Mouse (Mus musculus) liver, embryonic 11.5 days (tissue): Measurements from ENCODE around the gene Spred2. TPM values are rescaled to one million over a fixed set of nuclear protein-coding genes. Genes with fewer than 3 reads are reported as not detected.

ENCODE experiments used
- ATAC-seq: fragments of 200-750 bp; cut with Nextera tagmentation; replicated peaks from 2 replicates; pipeline ENCODE4 v1.8.0; 2017; ENCODE audit warnings: moderate number of reproducible peaks, mild to moderate bottlenecking, moderate TSS enrichment, moderate library complexity; ENCODE audit not compliant: low FRiP score
- DNase-seq: peaks from one replicate; pipeline ENCODE4 v3.0.0-alpha.2; 2017; ENCODE audit warnings: low spot score
- H3K27ac ChIP-seq: fragments of 300-500 bp; sonication (generic); 2 replicates; pipeline ENCODE4 v1.5.1; 2014; ENCODE audit warnings: mild to moderate bottlenecking, low read depth, low read length, control low read depth
- H3K27me3 ChIP-seq: fragments of 300-500 bp; sonication (generic); replicated peaks from 2 replicates; pipeline ENCODE4 v1.6.1; 2014; ENCODE audit warnings: low read length, mixed read lengths; ENCODE audit not compliant: control insufficient read depth, insufficient read depth
- H3K36me3 ChIP-seq: fragments of 300-500 bp; sonication (generic); 2 replicates; pipeline ENCODE4 v1.6.1; 2014; ENCODE audit warnings: mild to moderate bottlenecking, low read length, moderate library complexity, mixed read lengths; ENCODE audit not compliant: control insufficient read depth, insufficient read depth
- H3K4me1 ChIP-seq: fragments of 300-500 bp; sonication (generic); replicated peaks from 2 replicates; pipeline ENCODE4 v1.6.1; 2014; ENCODE audit warnings: low read length, mixed read lengths; ENCODE audit not compliant: control insufficient read depth, insufficient read depth
- H3K4me2 ChIP-seq: fragments of 300-500 bp; sonication (generic); 2 replicates; pipeline ENCODE4 v1.6.1; 2014; ENCODE audit warnings: mild to moderate bottlenecking, control low read depth, moderate library complexity
- H3K4me3 ChIP-seq: fragments of 300-500 bp; sonication (generic); 2 replicates; pipeline ENCODE4 v1.5.1; 2014; ENCODE audit warnings: low read depth, low read length, control low read depth
- H3K9ac ChIP-seq: fragments of 300-500 bp; sonication (generic); 2 replicates; pipeline ENCODE4 v1.6.1; 2014; ENCODE audit warnings: low read depth, low read length, control low read depth
- H3K9me3 ChIP-seq: fragments of 300-500 bp; sonication (generic); 2 replicates; pipeline ENCODE4 v1.6.1; 2016; ENCODE audit warnings: low read length, inconsistent platforms, mixed read lengths; ENCODE audit not compliant: control insufficient read depth
- WGBS: fragments of 180-500 bp; shearing (Covaris S2); extraction: QIAGEN DNeasy Blood & Tissue Kit; methylation state at CpG from one replicate; pipeline ENCODE4 v1.1.7; 2014; 5-methylcytosine and 5-hydroxymethylcytosine counted together
- polyA plus RNA-seq: library from polyadenylated mRNA; unstranded; fragments of >200 nt; fragmentation: Nextera tagmentation; extraction: Ambion mirVana; gene quantifications from 2 replicates; pipeline ENCODE4 v1.2.1, GENCODE M21; 2014

Spred2 gene
- polyA plus RNA-seq, 1 experiment from 2014 or later: 5.0 TPM

- Histone ChIP-seq H3K4me1 (peaks cover 8% of the 10 kb centered on the region), H3K9ac (peak overlapping the region; percentile 69), H3K4me3 (peak overlapping the region; percentile 71), H3K9me3 (no peaks in the 10 kb centered on the region), H3K4me2 (peak overlapping the region; percentile 85), H3K36me3 (no peaks in the 10 kb centered on the region), H3K27ac (peak overlapping the region; percentile 86), H3K27me3 (no peaks in the 10 kb centered on the region)
- WGBS: under 1% methylated on average over 70 of the region's 70 CpGs
- ATAC-seq (peak; percentile 81), DNase-seq (peak; percentile 88)
These were observed 4.1 kb upstream of the Spred2 start for GRCm38 (mm10) chr11:19919785-19920671.

GRCm38 (mm10) chr11:19921723-19922122, 2.5 kb upstream of the Spred2 start:
- Histone ChIP-seq H3K4me1 (peaks cover 16% of the 10 kb centered on the region), H3K27me3 (no peaks in the 10 kb centered on the region), H3K4me2 (no peak overlapping the region), H3K9ac (no peak overlapping the region), H3K4me3 (no peak overlapping the region), H3K9me3 (no peaks in the 10 kb centered on the region), H3K36me3 (no peaks in the 10 kb centered on the region), H3K27ac (no peak overlapping the region)
- 83% methylated on average over 1 of the region's 1 CpGs for WGBS
- DNase-seq: no peak
- ATAC-seq: no peak

DNA sequence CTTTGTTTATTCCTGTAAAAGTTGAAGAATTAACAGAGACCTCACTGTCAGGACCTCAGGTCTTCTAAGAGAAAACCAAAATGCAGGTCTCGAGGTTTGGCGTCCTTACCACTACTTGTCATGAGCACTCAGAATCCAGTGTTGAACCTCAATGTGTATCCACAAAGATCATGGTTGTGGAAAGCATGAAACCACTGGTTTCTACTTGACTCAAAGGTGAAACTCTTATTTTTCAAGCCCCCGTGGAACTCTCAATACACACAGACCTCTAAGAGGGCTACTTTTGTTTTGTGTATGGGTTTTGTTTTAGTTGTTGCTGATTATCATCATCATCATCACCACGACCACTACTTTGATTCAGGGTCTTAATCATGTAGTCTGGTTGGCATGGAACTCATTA, 2.0 kb upstream of the Spred2 start:
- Histone ChIP-seq H3K4me1 (peaks cover 19% of the 10 kb centered on the region), H3K27me3 (no peaks in the 10 kb centered on the region), H3K4me2 (no peak overlapping the region), H3K9ac (no peak overlapping the region), H3K27ac (no peak overlapping the region), H3K36me3 (no peaks in the 10 kb centered on the region), H3K4me3 (no peak overlapping the region), H3K9me3 (no peaks in the 10 kb centered on the region)
- ATAC-seq (no peak), DNase-seq (no peak)
- 86% methylated on average over 4 of the region's 4 CpGs for WGBS

DNA sequence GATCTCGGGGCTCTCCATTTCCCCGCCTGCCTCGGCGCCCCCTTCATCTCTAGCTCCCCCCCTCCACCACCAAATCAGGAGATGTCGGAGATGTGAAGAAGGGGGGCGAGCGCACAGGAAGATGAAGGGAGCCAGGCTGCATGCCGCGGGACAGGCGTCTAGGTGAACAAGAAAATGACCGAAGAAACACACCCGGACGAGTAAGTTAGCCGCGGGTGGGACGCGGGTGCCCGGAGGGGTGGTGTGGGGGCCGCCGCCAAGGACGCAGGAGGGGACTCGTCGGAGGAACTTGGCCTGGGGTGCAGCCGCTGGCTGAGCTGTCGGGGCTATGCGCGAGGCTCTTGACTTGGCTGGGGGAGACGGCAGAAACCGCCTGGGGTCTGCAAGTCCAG, 578 bp downstream of the Spred2 start:
- peak overlapping the region; percentile 87 for H3K27ac ChIP-seq
- no peaks in the 10 kb centered on the region for H3K27me3 ChIP-seq
- no peaks in the 10 kb centered on the region for H3K9me3 ChIP-seq
- H3K4me3 ChIP-seq: peak overlapping the region; percentile 77
- peak overlapping the region; percentile 86 for H3K4me2 ChIP-seq
- ATAC-seq (no peak), DNase-seq (peak; percentile 80)
- no peaks in the 10 kb centered on the region for H3K36me3 ChIP-seq
- peaks cover 20% of the 10 kb centered on the region for H3K4me1 ChIP-seq
- WGBS: 1% methylated on average over 29 of the region's 29 CpGs
- H3K9ac ChIP-seq: peak overlapping the region; percentile 82

- ATAC-seq (peak; percentile 60), DNase-seq (peak; percentile 81)
- Histone ChIP-seq H3K4me3 (peak overlapping the region; percentile 77), H3K4me1 (peaks cover 24% of the 10 kb centered on the region), H3K36me3 (no peaks in the 10 kb centered on the region), H3K9ac (peak overlapping the region; percentile 82), H3K9me3 (no peaks in the 10 kb centered on the region), H3K4me2 (peak overlapping the region; percentile 86), H3K27me3 (no peaks in the 10 kb centered on the region), H3K27ac (peak overlapping the region; percentile 87)
- WGBS: under 1% methylated on average over 75 of the region's 75 CpGs
These were observed 1.2 kb downstream of the Spred2 start for GRCm38 (mm10) chr11:19925149-19925975.

DNA sequence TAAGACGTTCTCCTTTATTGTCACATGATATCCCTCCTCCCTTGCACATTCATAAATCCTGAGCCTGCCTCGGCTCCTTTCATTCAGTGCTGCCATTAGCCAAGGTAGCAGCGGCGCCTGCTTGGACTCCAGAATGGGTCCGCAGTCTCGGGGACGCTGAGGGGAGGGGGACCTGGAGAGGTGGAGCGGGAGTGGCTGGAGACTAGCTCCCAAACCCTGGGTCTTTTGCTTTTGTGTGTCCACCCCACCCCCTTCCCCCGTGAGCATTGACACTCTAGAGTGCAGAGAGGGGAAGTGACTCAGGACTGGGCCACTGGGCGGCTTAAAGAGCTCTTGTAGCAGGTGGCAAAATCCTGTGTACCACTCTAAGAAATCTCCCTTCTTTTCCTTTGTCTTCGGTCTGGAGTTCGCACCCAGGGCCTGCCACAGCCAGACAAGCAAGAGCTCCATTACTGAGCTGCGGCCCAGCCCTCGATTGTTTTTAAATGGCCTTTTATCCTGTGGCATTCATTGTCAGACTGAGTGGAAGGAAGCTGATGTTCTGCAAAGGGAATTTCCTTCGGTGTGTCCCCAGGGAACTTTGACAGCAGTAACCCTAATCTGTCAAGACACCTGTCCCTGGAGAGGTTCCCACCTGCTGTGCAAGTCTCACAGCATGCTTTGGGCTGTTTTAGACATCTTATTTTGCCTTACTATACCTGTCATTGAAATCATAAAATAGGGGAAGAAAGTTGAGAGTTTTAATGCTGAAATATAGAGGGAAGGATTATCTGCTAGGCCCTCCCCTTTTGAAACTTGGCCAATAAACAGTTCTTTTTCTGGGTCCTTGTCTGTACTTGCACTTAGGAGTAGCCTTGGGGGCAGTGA, 2.0 kb downstream of the Spred2 start:
- Histone ChIP-seq H3K4me3 (peak overlapping the region; percentile 77), H3K9me3 (no peaks in the 10 kb centered on the region), H3K4me2 (peak overlapping the region; percentile 86), H3K9ac (peak overlapping the region; percentile 82), H3K36me3 (no peaks in the 10 kb centered on the region), H3K27me3 (no peaks in the 10 kb centered on the region), H3K27ac (peak overlapping the region; percentile 87), H3K4me1 (peaks cover 24% of the 10 kb centered on the region)
- 6% methylated on average over 15 of the region's 15 CpGs for WGBS
- DNase-seq (peak; percentile 69), ATAC-seq (0 out of 2 replicates have a peak, but pooled peaks have one; percentile 15)

GRCm38 (mm10) chr11:19926843-19927120, 2.6 kb downstream of the Spred2 start:
- Histone ChIP-seq H3K9me3 (no peaks in the 10 kb centered on the region), H3K27ac (no peak overlapping the region), H3K9ac (no peak overlapping the region), H3K27me3 (no peaks in the 10 kb centered on the region), H3K36me3 (no peaks in the 10 kb centered on the region), H3K4me1 (peaks cover 24% of the 10 kb centered on the region), H3K4me3 (peak overlapping the region; percentile 20; the same call in 1 of the 2 replicates), H3K4me2 (peak overlapping the region; percentile 86)
- ATAC-seq (no peak), DNase-seq (no peak)
- WGBS: 52% methylated on average over 2 of the region's 2 CpGs

DNA sequence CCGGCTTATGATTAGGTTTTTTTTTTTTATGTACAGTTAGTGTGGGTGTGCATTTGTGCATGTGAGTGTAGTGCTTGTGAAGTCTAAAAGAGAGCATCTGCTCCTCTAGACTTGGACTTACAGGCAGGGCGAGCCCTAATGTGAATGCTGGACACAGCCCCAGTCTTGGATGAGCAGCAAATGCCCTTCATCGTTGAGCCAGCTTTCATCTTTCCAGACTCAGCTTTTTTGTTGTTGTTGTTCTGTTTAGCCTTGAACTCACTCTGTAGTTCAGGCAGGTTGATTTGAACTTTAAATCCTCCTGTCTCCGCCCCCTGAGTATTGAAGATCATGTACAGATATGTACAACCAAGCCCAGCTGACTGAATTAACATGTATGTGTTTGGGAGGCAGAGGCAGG, 4.5 kb downstream of the Spred2 start:
- no peak overlapping the region for H3K4me3 ChIP-seq
- H3K27ac ChIP-seq: no peak overlapping the region
- H3K4me1 ChIP-seq: peaks cover 24% of the 10 kb centered on the region
- no peaks in the 10 kb centered on the region for H3K9me3 ChIP-seq
- no peak for ATAC-seq
- WGBS: 94% methylated on average over 4 of the region's 4 CpGs
- no peak overlapping the region for H3K9ac ChIP-seq
- no peak overlapping the region for H3K4me2 ChIP-seq
- no peaks in the 10 kb centered on the region for H3K36me3 ChIP-seq
- no peaks in the 10 kb centered on the region for H3K27me3 ChIP-seq
- no peak for DNase-seq
